Mouse (Mus musculus): Measurements from ENCODE around the gene Arsg. TPM values are rescaled to one million over a fixed set of nuclear protein-coding genes. Genes with fewer than 3 reads are reported as not detected.

The Arsg gene
- total RNA-seq, 4 experiments from 2014 or later = 1.1 to 1.8 (median 1.2) TPM

DNA sequence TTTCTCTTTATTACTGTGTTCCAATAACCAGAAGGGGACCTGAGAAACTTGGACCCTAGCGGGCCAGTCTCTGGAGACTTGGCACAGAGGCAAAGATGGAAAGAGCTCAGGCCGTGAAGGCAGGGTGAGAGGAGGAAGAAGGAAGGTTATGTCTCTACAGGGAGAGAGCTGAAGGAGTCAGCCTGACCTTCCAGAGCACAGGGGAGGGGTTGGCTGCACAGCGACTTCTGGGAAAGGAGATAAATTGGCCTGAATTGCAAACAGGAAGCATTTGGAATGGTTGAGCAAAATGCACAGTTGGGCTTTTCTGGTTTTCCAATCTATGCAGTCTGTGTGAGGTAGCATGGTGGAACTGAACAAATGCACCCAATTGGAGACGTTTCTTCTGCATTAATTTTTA is 143.6 kb downstream of the Arsg start:
- no peak for DNase-seq (ENCODE audit: low spot score in 2 of 2)

DNA sequence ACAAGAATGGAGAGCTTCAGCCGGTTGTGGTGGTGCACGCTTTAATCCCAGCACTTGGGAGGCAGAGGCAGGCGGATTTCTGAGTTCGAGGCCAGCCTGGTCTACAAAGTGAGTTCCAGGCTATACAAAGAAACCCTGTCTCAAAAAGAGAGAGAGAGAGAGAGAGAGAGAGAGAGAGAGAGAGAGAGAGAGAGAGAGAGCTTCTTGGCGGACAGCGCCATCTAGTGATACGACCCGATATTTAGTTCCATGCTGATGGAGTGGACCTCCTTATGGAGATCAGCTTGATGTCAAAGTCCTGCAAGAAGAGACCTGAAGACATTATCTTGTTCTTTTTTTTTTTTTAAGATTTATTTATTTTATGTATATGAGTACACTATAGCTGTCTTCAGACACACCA is 145.9 kb downstream of the Arsg start:
- DNase-seq (ENCODE audit: low spot score in 2 of 2) = peak; percentile 22 to 25

DNA sequence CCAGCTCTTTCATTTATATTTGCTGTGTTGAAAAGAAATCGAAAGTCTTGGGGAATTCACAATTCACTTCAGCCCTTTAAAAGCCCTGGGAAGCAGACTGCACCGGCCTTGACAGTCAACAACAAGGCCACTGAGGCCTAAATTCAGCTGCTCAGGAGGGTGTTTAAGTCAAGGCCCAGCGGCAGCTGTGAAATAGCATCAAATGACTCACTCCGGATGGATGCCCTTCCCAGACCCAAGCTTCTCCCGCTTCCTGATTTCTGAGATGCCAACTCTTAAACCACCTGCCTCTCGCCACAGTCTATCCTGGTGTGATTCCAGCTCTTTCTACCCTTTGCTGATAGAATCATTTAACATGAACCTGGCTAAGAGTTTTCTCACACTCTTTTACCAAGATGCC is 147.2 kb downstream of the Arsg start:
- DNase-seq (ENCODE audit: low spot score in 2 of 2) = no peak

GRCm38 (mm10) chr11:109621183-109621582 is 148.0 kb downstream of the Arsg start:
- DNase-seq (ENCODE audit: low spot score in 2 of 2) = peak in 1 of 2 experiments; percentile 17

GRCm38 (mm10) chr11:109622518-109623037 is 149.4 kb downstream of the Arsg start:
- peak in 1 of 2 experiments; percentile 7 for DNase-seq (ENCODE audit: low spot score in 2 of 2)

Small RNAs within 50 kb of the gene (microRNA-seq; reads per million reads assigned to microRNA genes)
- not detected for gene Gm25540

Other genes starting within 250 kb of the Arsg start
- gene Rgs9, start 175.2 kb upstream of the Arsg start, total RNA-seq (2022) = not detected
- gene Gna13, start 110.5 kb upstream of the Arsg start, total RNA-seq (2022) = 10 to 100 TPM; 23.3 to 30.3 (median 28.4) TPM
- not detected for gene 9930022D16Rik, start 59.5 kb upstream of the Arsg start, total RNA-seq (2022)
- gene Amz2, start 47.4 kb upstream of the Arsg start, total RNA-seq (2022) = 10 to 100 TPM; 64.3 to 84.3 (median 72.6) TPM
- 1 to 10 TPM; 2.9 to 5.7 (median 4.0) TPM for gene Slc16a6, start 224 bp downstream of the Arsg start, total RNA-seq (2022)
- gene Wipi1, start 138.6 kb downstream of the Arsg start, total RNA-seq (2022) = 10 to 100 TPM; 47.2 to 68.4 (median 59.2) TPM
- 100 to 1,000 TPM in 2 of 4 experiments, 10 to 100 TPM in 2; 98.3 to 106 (median 101) TPM for gene Prkar1a, start 176.0 kb downstream of the Arsg start, total RNA-seq (2022)
- gene Fam20a, start 248.9 kb downstream of the Arsg start, total RNA-seq (2022) = 1 to 10 TPM in 2 of 4 experiments, under 1 TPM in 2; 0.87 to 1.7 (median 1.2) TPM

All from gastrocnemius, adult 8-10 months (tissue).